Mouse (Mus musculus) left cerebral cortex, adult 18-20 months (tissue): ENCODE results near the gene Gatc. TPM values are rescaled to one million over a fixed set of nuclear protein-coding genes. Genes with fewer than 3 reads are reported as not detected.

Experiments
- DNase-seq, 2 experiments: peaks; one replicate each; pipeline ENCODE4 v3.0.0; 2021 to 2022; ENCODE audit warnings: low spot score in 2 of 2, mixed read lengths in 1 of 2
- total RNA-seq, 2 experiments: library from RNA; stranded (reverse); gene quantifications; 2 replicates each; pipeline ENCODE4 v1.2.3; 2021

The Gatc gene
- total RNA-seq, 2 experiments from 2014 or later: 18.4 to 20.5 TPM

DNA sequence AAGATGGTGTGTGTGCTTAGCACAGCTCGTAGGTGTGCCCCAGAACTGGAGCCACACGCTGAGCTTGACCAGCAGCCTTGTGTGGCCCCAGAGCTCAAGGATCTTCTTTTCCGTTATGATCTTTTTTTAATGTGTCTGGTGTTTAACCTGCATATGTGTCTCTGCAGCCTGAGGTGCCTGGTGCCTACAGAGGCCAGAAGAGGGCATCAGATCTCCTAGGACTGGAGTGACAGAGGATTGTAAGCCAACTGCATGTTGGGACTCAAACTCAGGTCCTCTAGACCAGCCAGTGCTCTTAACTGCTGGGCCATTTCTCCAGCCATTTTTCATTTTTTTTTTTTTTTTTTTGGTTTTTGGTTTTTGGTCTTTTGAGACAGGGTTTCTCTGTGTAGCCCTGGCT lies 56.2 kb downstream of the Gatc start:
- DNase-seq: no peak

Other genes starting within 250 kb of the Gatc start
- not detected for gene Gm10401, start 242.9 kb downstream of the Gatc start, total RNA-seq
- 1 to 10 TPM; 7.9 to 8.7 TPM for gene Acads, start 221.8 kb downstream of the Gatc start, total RNA-seq
- 10 to 100 TPM; 28.8 to 28.9 TPM for gene Unc119b, start 206.2 kb downstream of the Gatc start, total RNA-seq
- gene Mlec, start 183.0 kb downstream of the Gatc start, total RNA-seq: 10 to 100 TPM; 88.6 to 93.5 TPM
- 100 to 1,000 TPM; 288 to 320 TPM for gene Cabp1, start 146.8 kb downstream of the Gatc start, total RNA-seq
- gene Pop5, start 105.3 kb downstream of the Gatc start, total RNA-seq: 100 to 1,000 TPM in 1 of 2 experiments, 10 to 100 TPM in 1; 95.9 to 111 TPM
- 100 to 1,000 TPM; 247 to 256 TPM for gene Rnf10, start 68.3 kb downstream of the Gatc start, total RNA-seq
- gene Coq5, start 61.5 kb downstream of the Gatc start, total RNA-seq: 10 to 100 TPM; 42.1 to 43.2 TPM
- 100 to 1,000 TPM; 631 to 705 TPM for gene Dynll1, start 40.2 kb downstream of the Gatc start, total RNA-seq
- gene Srsf9, start 14.0 kb downstream of the Gatc start, total RNA-seq: 10 to 100 TPM; 62.9 to 72.1 TPM
- 10 to 100 TPM; 26.4 to 27.9 TPM for gene Triap1, start within 50 bp of the Gatc start, total RNA-seq
- 100 to 1,000 TPM; 721 to 781 TPM for gene Cox6a1, start 7.8 kb upstream of the Gatc start, total RNA-seq
- gene Msi1, start 88.4 kb upstream of the Gatc start, total RNA-seq: 10 to 100 TPM; 48.8 to 49.1 TPM
- not detected for gene Pla2g1b, start 125.1 kb upstream of the Gatc start, total RNA-seq
- gene Sirt4, start 143.5 kb upstream of the Gatc start, total RNA-seq: 10 to 100 TPM; 37.1 to 37.8 TPM
- 10 to 100 TPM; 22.2 to 25.7 TPM for gene Pxn, start 165.5 kb upstream of the Gatc start, total RNA-seq
- gene Rplp0, start 218.3 kb upstream of the Gatc start, total RNA-seq: 100 to 1,000 TPM; 185 to 199 TPM
- gene Gcn1l1, start 224.1 kb upstream of the Gatc start, total RNA-seq: 10 to 100 TPM; 62.0 to 66.4 TPM